In the genomic region with DNA sequence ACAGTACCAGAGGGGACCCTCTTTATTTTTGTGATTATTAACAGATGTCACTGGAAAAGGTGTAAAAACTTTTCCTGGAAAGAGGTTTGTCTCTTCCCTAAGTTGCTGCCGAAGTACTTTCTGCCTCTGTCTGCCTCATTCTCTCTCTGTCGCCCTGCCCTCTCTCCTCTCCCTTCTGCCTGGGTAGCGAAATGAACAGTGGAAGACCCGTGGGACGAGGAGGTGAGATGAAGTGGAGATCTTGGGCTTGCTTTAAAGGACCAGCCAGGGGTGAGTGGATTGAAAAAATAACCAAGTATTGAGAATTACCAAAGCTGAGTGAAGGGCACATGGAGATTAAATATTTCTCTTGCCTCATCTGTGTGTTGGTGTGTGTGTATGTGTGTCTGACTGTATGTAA, we compare ENCODE assay signal across 10 mouse cellular contexts. TPM values are rescaled to one million over a fixed set of nuclear protein-coding genes. Genes with fewer than 3 reads are reported as not detected.
A peak's percentile ranks its signal among the peaks of the same experiment; 100 is the strongest.
DNase-seq lines count a peak whose midpoint lies in the region; ATAC-seq and TF ChIP-seq lines count a peak whose summit lies in the region.
"Had no signal": no experiment of that assay in that cellular context is flagged by ENCODE, and none has a peak within 500 bp of the region (broad histone marks: within the 10 kb centered on the region; RNA-seq: fewer than 3 reads in every experiment).

No protein-coding gene starts in this region.

- H3K4me2 ChIP-seq in hindbrain, embryonic 11.5 days (replicated peaks; ENCODE audit: low read depth, low read length), result no peak overlapping the region
- peak overlapping the region; percentile 55; the same call in 1 of the 2 replicates for H3K4me2 ChIP-seq in forebrain, embryonic 14.5 days (ENCODE audit: low read length)
- H3K4me2 ChIP-seq in limb, embryonic 15.5 days, result peak overlapping the region; percentile 71
- no peak overlapping the region for H3K4me2 ChIP-seq in liver, postnatal 0 days (ENCODE audit: low read depth, low read length)

- no peak for TF ChIP-seq CTCF in liver, postnatal 0 days (IDR thresholded peaks at IDR 0.05; ENCODE audit: low read depth)

- H3K36me3 ChIP-seq in hindbrain, embryonic 11.5 days (ENCODE audit: control insufficient read depth, insufficient read depth, low read length), result no peaks in the 10 kb centered on the region
- no peaks in the 10 kb centered on the region for H3K36me3 ChIP-seq in hindbrain, embryonic 10.5 days
- H3K36me3 ChIP-seq in embryonic facial prominence, embryonic 10.5 days (replicated peaks), result no peaks in the 10 kb centered on the region
- no peaks in the 10 kb centered on the region for H3K36me3 ChIP-seq in forebrain, embryonic 14.5 days (ENCODE audit: control insufficient read depth, insufficient read depth, low read length)
- H3K36me3 ChIP-seq in limb, embryonic 15.5 days, result no peaks in the 10 kb centered on the region
- no peaks in the 10 kb centered on the region for H3K36me3 ChIP-seq in liver, postnatal 0 days (replicated peaks; ENCODE audit: insufficient read depth, low read length)

- no peak overlapping the region for H3K27ac ChIP-seq in hindbrain, embryonic 11.5 days (ENCODE audit: low read depth, low read length)
- H3K27ac ChIP-seq in hindbrain, embryonic 10.5 days, result no peak overlapping the region
- no peak overlapping the region for H3K27ac ChIP-seq in embryonic facial prominence, embryonic 10.5 days (replicated peaks)
- H3K27ac ChIP-seq in forebrain, embryonic 14.5 days (ENCODE audit: low read depth, low read length), result no peak overlapping the region
- peak overlapping the region; percentile 61; the same call in 1 of the 2 replicates for H3K27ac ChIP-seq in limb, embryonic 15.5 days
- H3K27ac ChIP-seq in liver, postnatal 0 days (ENCODE audit: low read depth), result no peak overlapping the region

- no peak for TF ChIP-seq EP300 in liver, postnatal 0 days (IDR thresholded peaks at IDR 0.05; ENCODE audit: low read depth)

- peak; percentile 3 for DNase-seq in hindbrain, embryonic 11.5 days (ENCODE audit: low spot score)
- no peak for DNase-seq in hindbrain, embryonic 10.5 days (ENCODE audit: low spot score)
- DNase-seq in embryonic facial prominence, embryonic 10.5 days (ENCODE audit: low spot score), result no peak
- no peak for DNase-seq in forebrain, embryonic 14.5 days (ENCODE audit: low spot score)
- DNase-seq in liver, postnatal 0 days, result no peak
- no peak for DNase-seq in left cerebral cortex, adult 9 months (ENCODE audit: low spot score in 2 of 2)
- no peak for DNase-seq in embryo, embryonic 10 days (ENCODE audit: low spot score)
- DNase-seq: cerebellum, adult 9-10 months; lung, adult 2 months had no signal

- no peak for ATAC-seq in hindbrain, embryonic 11.5 days (ENCODE audit: low FRiP score)
- ATAC-seq in forebrain, embryonic 14.5 days, result no peak
- no peak for ATAC-seq in limb, embryonic 15.5 days (ENCODE audit: insufficient number of reproducible peaks, low FRiP score, low TSS enrichment, low read depth)
- ATAC-seq in liver, postnatal 0 days, result no peak

- H3K4me1 ChIP-seq in hindbrain, embryonic 11.5 days (replicated peaks; ENCODE audit: control insufficient read depth, insufficient read depth, low read length), result no peaks in the 10 kb centered on the region
- H3K4me1 ChIP-seq in hindbrain, embryonic 10.5 days (replicated peaks), result peaks cover 18% of the 10 kb centered on the region
- H3K4me1 ChIP-seq in embryonic facial prominence, embryonic 10.5 days, result peaks cover 15% of the 10 kb centered on the region
- peaks cover 12% of the 10 kb centered on the region for H3K4me1 ChIP-seq in forebrain, embryonic 14.5 days (ENCODE audit: control insufficient read depth, insufficient read depth, low read length)
- H3K4me1 ChIP-seq in limb, embryonic 15.5 days, result peaks cover 25% of the 10 kb centered on the region
- H3K4me1 ChIP-seq in liver, postnatal 0 days (ENCODE audit: insufficient read depth), result no peaks in the 10 kb centered on the region

- H3K27me3 ChIP-seq in hindbrain, embryonic 11.5 days (ENCODE audit: control insufficient read depth, insufficient read depth, low read length), result no peaks in the 10 kb centered on the region
- H3K27me3 ChIP-seq in hindbrain, embryonic 10.5 days (ENCODE audit: insufficient read depth, poor library complexity, severe bottlenecking), result peaks cover 15% of the 10 kb centered on the region
- peaks cover 33% of the 10 kb centered on the region for H3K27me3 ChIP-seq in embryonic facial prominence, embryonic 10.5 days (replicated peaks; ENCODE audit: low read depth, poor library complexity, severe bottlenecking)
- H3K27me3 ChIP-seq in forebrain, embryonic 14.5 days (replicated peaks; ENCODE audit: control insufficient read depth, insufficient read depth, low read length), result no peaks in the 10 kb centered on the region
- no peaks in the 10 kb centered on the region for H3K27me3 ChIP-seq in limb, embryonic 15.5 days
- H3K27me3 ChIP-seq in liver, postnatal 0 days (ENCODE audit: insufficient read depth, low read length), result no peaks in the 10 kb centered on the region

- no peak overlapping the region for H3K4me3 ChIP-seq in hindbrain, embryonic 11.5 days (ENCODE audit: low read depth, low read length)
- no peak overlapping the region; the same call in 1 of the 2 replicates for H3K4me3 ChIP-seq in hindbrain, embryonic 10.5 days
- peak overlapping the region; percentile 55 for H3K4me3 ChIP-seq in embryonic facial prominence, embryonic 10.5 days
- no peak overlapping the region for H3K4me3 ChIP-seq in forebrain, embryonic 14.5 days (ENCODE audit: low read depth, low read length)
- H3K4me3 ChIP-seq in limb, embryonic 15.5 days, result peak overlapping the region; percentile 43
- no peak overlapping the region for H3K4me3 ChIP-seq in liver, postnatal 0 days (ENCODE audit: low read depth, low read length)

- H3K9ac ChIP-seq in hindbrain, embryonic 11.5 days (ENCODE audit: low read depth, low read length), result peak overlapping the region; percentile 32; the same call in 1 of the 2 replicates
- no peak overlapping the region for H3K9ac ChIP-seq in forebrain, embryonic 14.5 days (ENCODE audit: low read length)
- H3K9ac ChIP-seq in limb, embryonic 15.5 days, result no peak overlapping the region
- no peak overlapping the region for H3K9ac ChIP-seq in liver, postnatal 0 days (replicated peaks)

- no peaks in the 10 kb centered on the region for H3K9me3 ChIP-seq in hindbrain, embryonic 11.5 days (ENCODE audit: control insufficient read depth, low read length)
- no peaks in the 10 kb centered on the region for H3K9me3 ChIP-seq in hindbrain, embryonic 10.5 days
- H3K9me3 ChIP-seq in embryonic facial prominence, embryonic 10.5 days, result no peaks in the 10 kb centered on the region
- H3K9me3 ChIP-seq in forebrain, embryonic 14.5 days (replicated peaks; ENCODE audit: control insufficient read depth, low read length), result no peaks in the 10 kb centered on the region
- no peaks in the 10 kb centered on the region for H3K9me3 ChIP-seq in limb, embryonic 15.5 days
- H3K9me3 ChIP-seq in liver, postnatal 0 days (ENCODE audit: low read length), result no peaks in the 10 kb centered on the region

- 38% methylated on average over 5 of the region's 5 CpGs for WGBS in hindbrain, embryonic 11.5 days
- WGBS in hindbrain, embryonic 10.5 days, result 41% methylated on average over 5 of the region's 5 CpGs
- 37% methylated on average over 5 of the region's 5 CpGs for WGBS in embryonic facial prominence, embryonic 10.5 days
- WGBS in forebrain, embryonic 14.5 days, result 37% methylated on average over 5 of the region's 5 CpGs
- WGBS in limb, embryonic 15.5 days, result 23% methylated on average over 5 of the region's 5 CpGs
- WGBS in liver, postnatal 0 days (ENCODE audit: insufficient replicate concordance), result 45% methylated on average over 5 of the region's 5 CpGs

RNA-seq across cellular contexts. Expression of gene Prss35, which starts 0.6 kb away (rescaled TPM):
- polyA plus RNA-seq in hindbrain, embryonic 11.5 days (2014; fragmentation: Nextera tagmentation; extraction: Ambion mirVana), result 0.48 and 1.1 TPM in 2 replicates
- 0.54 and 1.5 TPM in 2 replicates for polyA plus RNA-seq in hindbrain, embryonic 10.5 days (2016; fragmentation: Nextera tagmentation; extraction: Ambion mirVana)
- 1.7 and 3.0 TPM in 2 replicates for polyA plus RNA-seq in embryonic facial prominence, embryonic 10.5 days (2016; fragmentation: Nextera tagmentation; extraction: Ambion mirVana)
- 0.84 and 1.3 TPM in 2 replicates for polyA plus RNA-seq in forebrain, embryonic 14.5 days (2014; fragmentation: Nextera tagmentation; extraction: Ambion mirVana)
- 91.6 and 94.5 TPM in 2 replicates for polyA plus RNA-seq in limb, embryonic 15.5 days (2015; fragmentation: Nextera tagmentation; extraction: Ambion mirVana)
- 0.54 and 0.67 TPM in 2 replicates for polyA plus RNA-seq in liver, postnatal 0 days (2015; fragmentation: Nextera tagmentation; extraction: Ambion mirVana)

RNA-seq across cellular contexts. Expression of gene Me1, which starts 48.3 kb away (rescaled TPM):
- 13.2 and 17.9 TPM in 2 replicates for polyA plus RNA-seq in hindbrain, embryonic 11.5 days (2014; fragmentation: Nextera tagmentation; extraction: Ambion mirVana)
- polyA plus RNA-seq in hindbrain, embryonic 10.5 days (2016; fragmentation: Nextera tagmentation; extraction: Ambion mirVana), result 9.8 and 12.4 TPM in 2 replicates
- 10.1 and 12.0 TPM in 2 replicates for polyA plus RNA-seq in embryonic facial prominence, embryonic 10.5 days (2016; fragmentation: Nextera tagmentation; extraction: Ambion mirVana)
- polyA plus RNA-seq in forebrain, embryonic 14.5 days (2014; fragmentation: Nextera tagmentation; extraction: Ambion mirVana), result 13.8 and 19.1 TPM in 2 replicates
- polyA plus RNA-seq in limb, embryonic 15.5 days (2015; fragmentation: Nextera tagmentation; extraction: Ambion mirVana), result 31.0 and 32.4 TPM in 2 replicates
- 7.7 and 10.3 TPM in 2 replicates for polyA plus RNA-seq in liver, postnatal 0 days (2015; fragmentation: Nextera tagmentation; extraction: Ambion mirVana)

Comparison
In these comparisons a context has a peak if more than half of its experiments do, and no peak if none do; other contexts are left out.
1. H3K4me2 ChIP-seq: peak in forebrain, embryonic 14.5 days (single experiment) and limb, embryonic 15.5 days (single experiment); none in hindbrain, embryonic 11.5 days (single experiment) and liver, postnatal 0 days (single experiment).
2. H3K4me3 ChIP-seq: peak in embryonic facial prominence, embryonic 10.5 days (single experiment) and limb, embryonic 15.5 days (single experiment); none in hindbrain, embryonic 11.5 days (single experiment), hindbrain, embryonic 10.5 days (single experiment), forebrain, embryonic 14.5 days (single experiment) and liver, postnatal 0 days (single experiment).
3. RNA of gene Prss35, which starts 0.6 kb away (polyA plus RNA-seq): 91.6 to 94.5 TPM in limb, embryonic 15.5 days; 1.7 to 3.0 TPM in embryonic facial prominence, embryonic 10.5 days, 0.84 to 1.3 TPM in forebrain, embryonic 14.5 days, 0.54 to 0.67 TPM in liver, postnatal 0 days, 0.54 to 1.5 TPM in hindbrain, embryonic 10.5 days and 0.48 to 1.1 TPM in hindbrain, embryonic 11.5 days; every median in the first group is over 10 times any median in the second.